Mouse (Mus musculus) forebrain, embryonic 10.5 days (tissue): ENCODE results near the gene Olfr370. TPM values are rescaled to one million over a fixed set of nuclear protein-coding genes. Genes with fewer than 3 reads are reported as not detected.
"Not testable (repeated sequence)": the region's sequence is repeated elsewhere in the genome, so short reads cannot be mapped to it uniquely, and the experiment has no call there.

ENCODE experiments used
- DNase-seq: peaks from one replicate; pipeline ENCODE4 v3.0.0-alpha.2; 2017; ENCODE audit warnings: low spot score; ENCODE audit errors: extremely low spot score
- H3K27ac ChIP-seq: fragments of 300-500 bp; sonication (generic); 2 replicates; pipeline ENCODE4 v1.5.1; 2016; ENCODE audit warnings: mild to moderate bottlenecking
- H3K27me3 ChIP-seq: fragments of 300-500 bp; sonication (generic); 2 replicates; pipeline ENCODE4 v1.6.1; 2016; ENCODE audit warnings: mild to moderate bottlenecking; ENCODE audit not compliant: poor library complexity, severe bottlenecking
- H3K36me3 ChIP-seq: fragments of 300-500 bp; sonication (generic); replicated peaks from 2 replicates; pipeline ENCODE4 v1.6.1; 2016; ENCODE audit warnings: mild to moderate bottlenecking, moderate library complexity
- H3K4me1 ChIP-seq: fragments of 300-500 bp; sonication (generic); 2 replicates; pipeline ENCODE4 v1.6.1; 2016
- H3K4me3 ChIP-seq: fragments of 300-500 bp; sonication (generic); 2 replicates; pipeline ENCODE4 v1.5.1; 2016; ENCODE audit warnings: mild to moderate bottlenecking, moderate library complexity
- H3K9me3 ChIP-seq: fragments of 300-500 bp; sonication (generic); 2 replicates; pipeline ENCODE4 v1.6.1; 2016; ENCODE audit warnings: mild to moderate bottlenecking, moderate library complexity
- WGBS: fragments of 180-500 bp; shearing (Covaris S2); methylation state at CpG from one replicate; pipeline ENCODE4 v1.1.7; 2016; 5-methylcytosine and 5-hydroxymethylcytosine counted together
- polyA plus RNA-seq: library from polyadenylated mRNA; unstranded; fragments of >200 nt; fragmentation: Nextera tagmentation; extraction: Ambion mirVana; gene quantifications from 2 replicates; pipeline ENCODE4 v1.2.1, GENCODE M21; 2016

Gene Olfr370
- polyA plus RNA-seq = not detected in 2 replicates

DNA sequence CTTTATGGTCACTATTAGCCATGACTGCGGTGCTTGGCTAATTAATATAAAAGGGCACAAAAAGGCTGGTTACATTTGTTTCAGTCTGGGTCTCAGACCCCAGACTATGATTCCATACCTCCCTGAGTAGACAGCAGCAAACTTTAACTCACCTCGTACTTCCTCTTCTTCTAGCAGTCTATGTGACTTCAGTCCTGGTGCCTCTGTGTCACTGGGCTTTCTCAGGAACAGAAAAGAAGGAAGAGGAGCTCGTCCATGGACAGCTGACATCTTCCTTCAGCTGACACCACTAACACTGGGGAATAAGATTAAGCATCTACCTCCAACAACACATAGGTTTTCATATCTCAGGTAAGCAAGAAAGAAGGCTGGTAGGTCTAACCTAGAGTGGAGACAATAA is at the start of gene Olfr370:
Olfr370 (plus strand) TSS at position 45 of the 400 bp plus-strand sequence.
- no peaks in the 10 kb centered on the region for H3K9me3 ChIP-seq
- no peak within 1 kb of the TSS for H3K4me3 ChIP-seq
- 82% methylated on average over 3 of the region's 3 CpGs for WGBS
- DNase-seq = no peak
- H3K27me3 ChIP-seq = no peaks in the 10 kb centered on the region
- no peaks in the 10 kb centered on the region for H3K4me1 ChIP-seq
- no peak within 1 kb of the TSS for H3K27ac ChIP-seq
- H3K36me3 ChIP-seq = no peaks in the 10 kb centered on the region

GRCm38 (mm10) chr8:83511696-83512095 is 23.9 kb upstream of the Olfr370 start:
- no peak overlapping the region for H3K27ac ChIP-seq
- H3K4me3 ChIP-seq = no peak overlapping the region
- no peaks in the 10 kb centered on the region for H3K27me3 ChIP-seq
- DNase-seq = no peak
- no peaks in the 10 kb centered on the region for H3K4me1 ChIP-seq
- WGBS = 89% methylated on average over 3 of the region's 3 CpGs
- peaks cover 13% of the 10 kb centered on the region; the same call in 1 of the 2 replicates for H3K9me3 ChIP-seq
- H3K36me3 ChIP-seq = no peaks in the 10 kb centered on the region

- Histone ChIP-seq H3K27me3 (no peaks in the 10 kb centered on the region), H3K36me3 (no peaks in the 10 kb centered on the region), H3K4me3 (no peak overlapping the region), H3K9me3 (peaks cover 11% of the 10 kb centered on the region), H3K4me1 (no peaks in the 10 kb centered on the region), H3K27ac (no peak overlapping the region)
- DNase-seq = no peak
- WGBS = 78% methylated on average over 3 of the region's 3 CpGs
Observed at GRCm38 (mm10) chr8:83520432-83520831, 15.1 kb upstream of the Olfr370 start.

DNA sequence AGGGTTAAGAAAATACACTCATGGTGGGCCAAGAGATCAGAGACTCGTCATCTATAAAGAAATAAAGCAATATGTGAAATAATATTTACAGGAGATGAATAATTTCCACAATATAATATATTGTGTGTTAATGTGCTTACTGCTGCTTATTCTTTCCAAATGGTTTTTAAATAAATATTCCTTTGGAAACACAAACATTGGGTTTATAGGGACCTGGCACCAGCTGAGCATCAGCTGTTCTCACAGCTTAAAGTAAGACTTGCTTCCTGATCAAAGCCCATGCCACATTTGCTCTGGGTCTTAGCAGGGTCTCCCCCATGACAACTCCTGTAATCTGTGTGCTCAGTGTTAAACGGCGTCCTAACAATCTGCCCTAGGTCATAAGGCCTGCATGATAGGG is 14.7 kb upstream of the Olfr370 start:
- H3K4me1 ChIP-seq, DNase-seq, H3K27ac ChIP-seq, H3K4me3 ChIP-seq, H3K36me3 ChIP-seq, H3K27me3 ChIP-seq: not testable (repeated sequence)
- peaks cover 11% of the 10 kb centered on the region for H3K9me3 ChIP-seq
- WGBS = 86% methylated on average over 3 of the region's 3 CpGs

DNA sequence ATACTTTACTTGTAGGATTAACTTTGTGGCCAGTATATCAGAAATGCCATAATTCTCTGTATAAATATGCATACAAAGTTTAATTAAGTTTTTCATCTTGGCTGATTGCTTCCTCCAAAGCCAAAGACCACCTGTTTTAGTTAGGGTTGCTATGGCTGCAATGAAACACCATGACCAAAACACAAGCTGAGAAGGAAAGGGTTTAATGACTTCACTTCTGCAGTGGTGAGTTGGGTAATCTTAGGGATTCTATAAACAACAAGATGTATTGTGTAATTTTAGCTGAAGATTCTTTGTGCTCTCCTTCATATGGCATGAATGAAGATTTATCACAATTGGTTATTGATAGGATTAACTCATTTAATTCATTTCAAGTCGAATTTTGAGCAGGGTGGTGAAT is 14.3 kb upstream of the Olfr370 start:
- H3K4me3 ChIP-seq = no peak overlapping the region
- H3K27ac ChIP-seq = no peak overlapping the region
- no peaks in the 10 kb centered on the region for H3K36me3 ChIP-seq
- H3K27me3 ChIP-seq = no peaks in the 10 kb centered on the region
- no peak for DNase-seq
- peaks cover 11% of the 10 kb centered on the region for H3K9me3 ChIP-seq
- no peaks in the 10 kb centered on the region for H3K4me1 ChIP-seq
- WGBS = 37% methylated on average over 1 of the region's 1 CpGs

GRCm38 (mm10) chr8:83534802-83535201 is 778 bp upstream of the Olfr370 start:
- no peak overlapping the region for H3K4me3 ChIP-seq
- H3K27me3 ChIP-seq = no peaks in the 10 kb centered on the region
- no peak overlapping the region for H3K27ac ChIP-seq
- H3K36me3 ChIP-seq = no peaks in the 10 kb centered on the region
- 89% methylated on average over 2 of the region's 2 CpGs for WGBS
- no peak for DNase-seq
- no peaks in the 10 kb centered on the region for H3K4me1 ChIP-seq
- no peaks in the 10 kb centered on the region for H3K9me3 ChIP-seq

- Histone ChIP-seq H3K9me3 (no peaks in the 10 kb centered on the region), H3K27me3 (no peaks in the 10 kb centered on the region), H3K27ac (no peak overlapping the region), H3K4me3 (no peak overlapping the region), H3K36me3 (no peaks in the 10 kb centered on the region), H3K4me1 (peaks cover 6% of the 10 kb centered on the region)
- 78% methylated on average over 3 of the region's 3 CpGs for WGBS
- DNase-seq = no peak
Observed at GRCm38 (mm10) chr8:83562669-83563068, 27.1 kb downstream of the Olfr370 start.

DNA sequence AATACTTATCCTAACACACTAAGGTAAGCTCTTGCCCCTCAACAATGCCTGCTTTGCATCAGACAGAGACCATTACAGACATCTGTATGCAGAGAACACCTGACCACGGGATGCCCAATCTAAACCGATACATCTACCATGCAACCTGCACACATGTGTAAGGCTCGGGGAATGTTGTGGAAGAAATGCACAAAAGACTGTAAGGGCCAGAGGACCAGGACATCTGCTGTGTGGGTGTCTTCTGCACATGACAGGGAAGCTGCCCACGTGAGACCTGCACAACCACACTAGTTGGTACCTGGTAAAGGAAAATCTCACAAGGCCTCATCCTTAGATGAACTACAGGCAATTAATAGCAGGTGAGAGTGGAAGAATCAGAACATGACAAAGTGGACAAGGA is 27.7 kb downstream of the Olfr370 start:
- Histone ChIP-seq H3K4me3 (no peak overlapping the region), H3K36me3 (no peaks in the 10 kb centered on the region), H3K9me3 (no peaks in the 10 kb centered on the region), H3K27me3 (no peaks in the 10 kb centered on the region), H3K27ac (no peak overlapping the region), H3K4me1 (peaks cover 12% of the 10 kb centered on the region)
- no peak for DNase-seq
- 77% methylated on average over 4 of the region's 4 CpGs for WGBS

- H3K4me1 ChIP-seq = peaks cover 18% of the 10 kb centered on the region
- peaks cover 22% of the 10 kb centered on the region for H3K36me3 ChIP-seq
- WGBS = 76% methylated on average over 9 of the region's 9 CpGs
- H3K4me3 ChIP-seq = peak overlapping the region; percentile 62; the same call in 1 of the 2 replicates
- H3K9me3 ChIP-seq = no peaks in the 10 kb centered on the region
- DNase-seq = no peak
- H3K27me3 ChIP-seq = no peaks in the 10 kb centered on the region
- H3K27ac ChIP-seq = no peak overlapping the region
Observed at GRCm38 (mm10) chr8:83565731-83566375, 30.3 kb downstream of the Olfr370 start.

DNA sequence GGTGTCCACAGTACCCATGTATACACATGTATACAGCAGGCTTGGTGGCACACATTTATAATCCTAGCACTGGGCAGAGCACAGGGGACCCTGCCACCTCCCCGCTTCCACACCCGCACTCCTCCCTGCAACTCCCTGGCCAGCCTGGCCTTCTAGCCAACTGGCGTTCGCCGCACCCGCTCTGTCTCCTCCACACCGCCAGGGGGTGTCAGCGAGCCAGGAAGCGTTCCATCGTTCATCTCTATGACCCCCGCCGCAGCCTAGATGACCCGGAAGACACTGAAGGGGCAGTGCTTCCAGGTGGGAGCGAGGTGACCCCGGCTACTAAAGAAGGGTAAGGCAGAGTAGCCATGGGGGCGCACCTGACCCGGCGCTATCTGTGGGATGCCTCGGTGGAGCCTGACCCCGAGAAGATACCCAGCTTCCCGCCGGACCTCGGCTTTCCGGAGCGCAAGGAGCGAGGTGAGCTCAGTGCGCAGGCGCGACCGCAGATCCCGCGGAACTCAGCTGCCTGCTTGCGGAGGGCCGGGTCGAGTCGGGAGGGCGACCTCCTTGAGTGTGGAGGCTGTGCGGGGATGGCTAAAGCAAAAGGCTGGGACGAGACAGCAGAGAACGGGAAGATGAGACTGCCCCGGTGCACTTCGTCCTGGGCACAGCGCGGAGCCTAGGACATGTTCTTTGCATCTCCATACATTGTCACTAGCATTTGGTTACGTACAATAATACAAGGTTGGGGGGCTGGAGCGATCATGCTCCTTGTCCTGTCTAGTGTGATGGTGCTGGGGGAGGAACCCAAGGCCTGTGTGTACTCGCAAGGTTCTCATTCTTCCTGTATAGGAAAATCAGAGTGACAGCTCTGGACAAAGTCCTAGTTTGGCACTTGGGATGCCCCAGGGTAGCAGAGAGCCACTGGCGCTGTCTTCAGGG is 31.2 kb downstream of the Olfr370 start, which contains the start of gene Ndufb7:
Ndufb7 (plus strand) TSS at position 203 of the 927 bp plus-strand sequence.
- Histone ChIP-seq H3K4me3 (peak within 1 kb of the TSS; percentile 62), H3K27ac (peak within 1 kb of the TSS; percentile 89), H3K36me3 (peaks cover 31% of the 10 kb centered on the region), H3K4me1 (peaks cover 18% of the 10 kb centered on the region), H3K9me3 (no peaks in the 10 kb centered on the region), H3K27me3 (no peaks in the 10 kb centered on the region)
- DNase-seq = peak; percentile 96
- WGBS = under 1% methylated on average over 48 of the region's 48 CpGs

- H3K9me3 ChIP-seq = no peaks in the 10 kb centered on the region
- no peak for DNase-seq
- 0 out of 2 replicates have a peak overlapping the region, but pooled peaks have one; percentile 89 for H3K27ac ChIP-seq
- peaks cover 41% of the 10 kb centered on the region for H3K36me3 ChIP-seq
- H3K4me3 ChIP-seq = peak overlapping the region; percentile 62
- H3K27me3 ChIP-seq = no peaks in the 10 kb centered on the region
- 57% methylated on average over 3 of the region's 3 CpGs for WGBS
- peaks cover 18% of the 10 kb centered on the region for H3K4me1 ChIP-seq
Observed at GRCm38 (mm10) chr8:83567668-83568067, 32.1 kb downstream of the Olfr370 start.

DNA sequence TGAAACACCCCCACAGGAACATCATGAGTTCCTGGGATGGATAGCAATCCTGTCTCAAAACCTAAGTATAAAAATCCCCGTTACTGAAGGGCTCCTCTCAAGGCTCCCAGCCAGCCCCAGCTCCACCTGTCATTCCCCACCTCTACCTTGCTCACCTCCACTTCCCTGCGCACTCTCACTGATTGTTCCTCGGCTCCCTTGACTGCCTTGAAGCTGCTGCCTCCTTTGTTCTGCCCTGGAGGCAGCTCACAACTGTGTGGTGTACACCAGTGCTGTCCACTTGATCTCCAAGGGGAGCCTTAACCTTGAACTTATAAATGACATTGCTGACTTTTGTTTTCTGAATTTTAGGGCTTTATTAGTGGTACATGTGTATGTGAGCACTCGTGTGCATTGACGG is 32.5 kb downstream of the Olfr370 start:
- DNase-seq = no peak
- Histone ChIP-seq H3K27me3 (no peaks in the 10 kb centered on the region), H3K9me3 (no peaks in the 10 kb centered on the region), H3K4me3 (peak overlapping the region; percentile 62), H3K4me1 (peaks cover 18% of the 10 kb centered on the region), H3K27ac (no peak overlapping the region), H3K36me3 (peaks cover 45% of the 10 kb centered on the region)
- 75% methylated on average over 5 of the region's 5 CpGs for WGBS

DNA sequence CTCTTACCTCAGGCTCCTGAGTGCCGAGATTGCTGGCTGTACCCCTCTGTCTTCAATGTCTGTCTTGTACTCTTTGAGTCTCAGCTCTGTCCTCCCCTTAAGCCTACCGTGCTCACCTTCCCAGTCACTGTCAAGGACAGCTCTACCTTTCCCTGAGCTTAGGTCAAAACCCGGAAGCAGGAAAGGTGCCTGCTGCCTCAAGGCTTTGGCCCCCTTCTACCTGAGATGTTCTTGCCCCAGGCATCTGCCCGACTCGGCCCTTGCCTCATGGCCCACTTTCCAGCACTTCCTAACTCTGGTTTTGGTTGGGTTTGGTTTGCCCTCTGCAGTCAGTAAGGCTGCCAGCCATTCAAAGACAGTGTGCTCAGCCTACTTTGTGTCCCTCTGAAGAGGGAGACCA is 33.2 kb downstream of the Olfr370 start:
- no peaks in the 10 kb centered on the region for H3K27me3 ChIP-seq
- H3K27ac ChIP-seq = no peak overlapping the region
- H3K9me3 ChIP-seq = no peaks in the 10 kb centered on the region
- H3K4me3 ChIP-seq = no peak overlapping the region
- H3K36me3 ChIP-seq = peaks cover 51% of the 10 kb centered on the region
- DNase-seq = no peak
- peaks cover 19% of the 10 kb centered on the region for H3K4me1 ChIP-seq
- WGBS = 81% methylated on average over 5 of the region's 5 CpGs
